Mouse (Mus musculus) G1E (cell line): ENCODE results near the gene Gm6993. TPM values are rescaled to one million over a fixed set of nuclear protein-coding genes. Genes with fewer than 3 reads are reported as not detected.

Experiments
- ATAC-seq: 2 replicates; pipeline ENCODE4 v1.8.0; 2016; ENCODE audit warnings: mild to moderate bottlenecking; ENCODE audit not compliant: insufficient number of reproducible peaks, poor library complexity, low FRiP score, severe bottlenecking; ENCODE audit errors: extremely low read depth
- DNase-seq: peaks from one replicate; pipeline ENCODE4 v3.0.0; 2012; ENCODE audit warnings: low spot score
- H3K27me3 ChIP-seq: 2 replicates; pipeline ENCODE4 v1.6.1; 2012; ENCODE audit warnings: mild to moderate bottlenecking, low read length, inconsistent platforms; ENCODE audit not compliant: insufficient read depth
- H3K36me3 ChIP-seq: replicated peaks from 2 replicates; pipeline ENCODE3; 2012; ENCODE audit warnings: mild to moderate bottlenecking, inconsistent platforms
- H3K4me1 ChIP-seq: 2 replicates; pipeline ENCODE4 v1.6.1; 2012; ENCODE audit warnings: low read depth, low read length, inconsistent platforms, mixed read lengths; ENCODE audit not compliant: insufficient read depth
- H3K4me3 ChIP-seq: 2 replicates; pipeline ENCODE4 v1.5.1; 2012; ENCODE audit warnings: low read depth, mild to moderate bottlenecking, inconsistent platforms, low read length, moderate library complexity, mixed read lengths
- H3K9me3 ChIP-seq: replicated peaks from 2 replicates; pipeline ENCODE4 v1.6.1; 2012; ENCODE audit warnings: inconsistent platforms
- CTCF ChIP-seq: IDR thresholded peaks from 2 replicates; pipeline ENCODE4 v1.5.1; 2012; ENCODE audit warnings: low read depth, low read length, inconsistent platforms, mixed read lengths
- GATA1 ChIP-seq: IDR thresholded peaks from 2 replicates; pipeline ENCODE4 v1.6.1; 2012; ENCODE audit warnings: borderline replicate concordance, low read length, inconsistent platforms, mixed read lengths
- GATA2 ChIP-seq: IDR thresholded peaks from 2 replicates; pipeline ENCODE4 v1.6.1; 2012; ENCODE audit warnings: low read depth, low read length, inconsistent platforms, borderline replicate concordance
- POLR2AphosphoS5 ChIP-seq: IDR thresholded peaks from 2 replicates; pipeline ENCODE4 v1.6.1; 2012; ENCODE audit warnings: low read depth, low read length, inconsistent platforms; ENCODE audit not compliant: insufficient replicate concordance
- TAL1 ChIP-seq: conservative IDR thresholded peaks from 2 replicates; pipeline ENCODE4 v1.6.1; 2012; ENCODE audit warnings: low read depth, low read length, inconsistent platforms, mixed read lengths
- polyA plus RNA-seq: library from polyadenylated mRNA; stranded (reverse); fragments of >175 nt; gene quantifications from 2 replicates; pipeline ENCODE4 v1.2.3, GENCODE M21; 2012
- total RNA-seq, 2 experiments: library from RNA; stranded (forward) in 1 of 2; stranded (reverse) in 1 of 2; fragments of 200-1000 nt in 1 of 2; fragments of >200 nt in 1 of 2; fragmentation: Nextera tagmentation in 1 of 2; gene quantifications; 2 replicates each; pipeline ENCODE4 v1.2.3; 2014 to 2017

The Gm6993 gene
- total and polyA plus RNA-seq, 3 experiments: not detected

- DNase-seq (no peak), ATAC-seq (no peak)
- Histone ChIP-seq H3K4me1 (no peaks in the 10 kb centered on the region), H3K4me3 (no peak overlapping the region), H3K27me3 (peaks cover 9% of the 10 kb centered on the region), H3K9me3 (no peaks in the 10 kb centered on the region), H3K36me3 (no peaks in the 10 kb centered on the region)
- TF ChIP-seq TAL1: no peak
- TF ChIP-seq POLR2AphosphoS5: no peak
- TF ChIP-seq GATA1: no peak
- TF ChIP-seq CTCF: no peak
- TF ChIP-seq GATA2: no peak
These were observed 3.5 kb upstream of the Gm6993 start for GRCm38 (mm10) chr12:31236861-31237595.

GRCm38 (mm10) chr12:31239031-31239583 is 1.5 kb upstream of the Gm6993 start:
- ATAC-seq (no peak), DNase-seq (no peak)
- H3K27me3 ChIP-seq: peaks cover 9% of the 10 kb centered on the region
- no peak for TF ChIP-seq CTCF
- no peak for TF ChIP-seq GATA1
- no peak for TF ChIP-seq TAL1
- TF ChIP-seq GATA2: no peak
- no peak for TF ChIP-seq POLR2AphosphoS5
- H3K4me3 ChIP-seq: no peak overlapping the region
- H3K36me3 ChIP-seq: no peaks in the 10 kb centered on the region
- no peaks in the 10 kb centered on the region for H3K9me3 ChIP-seq
- no peaks in the 10 kb centered on the region for H3K4me1 ChIP-seq

GRCm38 (mm10) chr12:31239798-31240197 is 772 bp upstream of the Gm6993 start:
- no peaks in the 10 kb centered on the region for H3K4me1 ChIP-seq
- H3K4me3 ChIP-seq: no peak overlapping the region
- ATAC-seq (no peak), DNase-seq (no peak)
- TF ChIP-seq CTCF: no peak
- TF ChIP-seq GATA1: no peak
- no peak for TF ChIP-seq POLR2AphosphoS5
- TF ChIP-seq TAL1: no peak
- H3K9me3 ChIP-seq: no peaks in the 10 kb centered on the region
- H3K27me3 ChIP-seq: peaks cover 6% of the 10 kb centered on the region
- no peaks in the 10 kb centered on the region for H3K36me3 ChIP-seq

- ATAC-seq (no peak), DNase-seq (no peak)
- Histone ChIP-seq H3K4me3 (no peak overlapping the region), H3K36me3 (no peaks in the 10 kb centered on the region), H3K27me3 (peaks cover 6% of the 10 kb centered on the region), H3K4me1 (no peaks in the 10 kb centered on the region), H3K9me3 (no peaks in the 10 kb centered on the region)
- TF ChIP-seq GATA1 (no peak), POLR2AphosphoS5 (no peak), TAL1 (no peak), GATA2 (no peak), CTCF (no peak)
These were observed 1.2 kb downstream of the Gm6993 start for GRCm38 (mm10) chr12:31241595-31242342.

- ATAC-seq: no peak
- Histone ChIP-seq H3K9me3 (no peaks in the 10 kb centered on the region), H3K4me1 (no peaks in the 10 kb centered on the region), H3K36me3 (no peaks in the 10 kb centered on the region), H3K4me3 (no peak overlapping the region), H3K27me3 (peaks cover 6% of the 10 kb centered on the region)
- TF ChIP-seq GATA1: no peak
- TF ChIP-seq GATA2: no peak
- TF ChIP-seq TAL1: no peak
- TF ChIP-seq POLR2AphosphoS5: no peak
- no peak for TF ChIP-seq CTCF
- DNase-seq: no peak
These were observed 3.4 kb downstream of the Gm6993 start for GRCm38 (mm10) chr12:31244001-31244400.

- Histone ChIP-seq H3K27me3 (peaks cover 6% of the 10 kb centered on the region), H3K4me1 (no peaks in the 10 kb centered on the region), H3K9me3 (no peaks in the 10 kb centered on the region), H3K36me3 (no peaks in the 10 kb centered on the region), H3K4me3 (no peak overlapping the region)
- ATAC-seq (no peak), DNase-seq (no peak)
- TF ChIP-seq GATA1 (no peak), TAL1 (no peak), GATA2 (no peak), POLR2AphosphoS5 (no peak), CTCF (no peak)
These were observed 4.1 kb downstream of the Gm6993 start for GRCm38 (mm10) chr12:31244691-31245090.
